Mouse (Mus musculus) spleen, postnatal 4 days (tissue): ENCODE data around the gene Txn1.

Experiments
- DNase-seq, 2 experiments: peaks; one replicate each; pipeline ENCODE4 v3.0.0; 2022; ENCODE audit warnings: low spot score in 2 of 2

Txn1 gene

DNA sequence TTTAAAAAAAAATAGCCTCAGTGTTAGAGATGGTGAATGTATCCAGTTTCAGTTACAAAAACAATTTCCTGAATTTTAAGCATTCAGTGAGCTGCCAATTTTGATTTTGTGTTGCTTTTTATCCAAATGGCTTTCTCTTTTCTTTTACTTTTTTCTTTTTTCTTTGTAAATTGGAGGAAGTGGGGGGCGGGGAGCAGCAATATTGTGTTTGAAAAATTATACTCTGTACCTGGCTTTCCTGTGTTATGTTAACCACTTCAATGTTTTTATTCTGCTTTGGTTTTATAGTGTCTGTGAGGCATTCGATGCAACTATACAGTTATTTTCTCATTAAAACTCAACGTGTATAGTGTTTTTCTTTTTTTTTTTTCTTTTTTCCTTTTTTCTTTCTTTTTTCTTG lies 59.6 kb downstream of the Txn1 start:
- DNase-seq = no peak

DNA sequence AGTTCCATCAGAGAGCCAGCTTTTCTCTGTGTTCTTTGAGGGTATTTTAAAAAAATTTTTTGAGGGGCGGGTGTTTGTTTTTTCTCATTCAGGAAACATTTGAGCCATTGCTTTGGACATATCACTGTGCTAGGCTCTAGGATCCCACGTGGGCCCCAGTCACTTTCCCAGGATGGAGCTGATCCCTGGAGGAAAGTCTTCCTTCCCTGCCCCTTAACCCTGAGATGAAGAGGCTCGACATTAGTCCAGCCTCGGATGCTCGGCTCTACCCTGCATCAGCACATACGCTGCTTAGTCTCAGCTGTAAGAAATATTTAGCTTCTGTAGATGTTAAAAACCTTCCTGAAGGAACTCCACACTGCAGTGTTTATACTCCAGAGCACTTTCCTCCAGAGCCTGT lies 60.3 kb downstream of the Txn1 start:
- no peak for DNase-seq

DNA sequence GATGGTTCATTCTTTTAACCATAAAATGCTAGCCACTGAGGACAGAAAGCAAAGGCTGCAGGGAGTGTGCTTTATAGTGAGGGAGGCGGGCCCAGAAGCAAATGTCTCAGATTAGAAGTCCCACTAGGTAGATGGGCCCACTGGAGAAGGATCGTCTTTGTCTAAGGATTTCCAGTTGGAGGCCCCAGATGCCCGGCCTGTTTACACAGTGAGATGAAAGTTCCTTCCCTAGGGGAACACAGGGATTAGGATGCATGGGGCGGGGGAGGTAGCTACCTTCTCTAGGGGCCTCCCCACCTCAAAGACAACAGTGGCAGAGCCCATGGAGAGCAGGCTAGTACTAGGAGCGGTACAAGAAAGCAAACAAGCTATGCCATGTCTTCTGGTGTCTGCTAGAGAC lies 61.1 kb downstream of the Txn1 start:
- no peak for DNase-seq
